Mouse (Mus musculus): ENCODE measurements at regions not wholly inside any gene's neighbourhood (a gene's known extent, or its start where the extent isn't known, plus 50 kb on each side); places are given as distances from the start of the nearest gene placed in this dataset.

GRCm38 (mm10) chr15:69222391-69222790 lies 2721.7 kb upstream of the Lrrc6 start:
- no peak for DNase-seq (ENCODE audit: low spot score in 2 of 2)

Data from left cerebral cortex, adult 9 months (tissue).